Mouse (Mus musculus): Measurements from ENCODE around the gene Cbarp.

Gene Cbarp

GRCm38 (mm10) chr10:80123932-80124562 is 16.6 kb downstream of the Cbarp start:
- no peak for DNase-seq (ENCODE audit: low read depth)

- DNase-seq (ENCODE audit: low read depth) = no peak
These were observed 19.0 kb downstream of the Cbarp start for GRCm38 (mm10) chr10:80121639-80122038.

GRCm38 (mm10) chr10:80120146-80120545 is 20.5 kb downstream of the Cbarp start:
- no peak for DNase-seq (ENCODE audit: low read depth)

- no peak for DNase-seq (ENCODE audit: low read depth)
These were observed 22.1 kb downstream of the Cbarp start for GRCm38 (mm10) chr10:80118552-80118951.

GRCm38 (mm10) chr10:80117736-80118135 is 22.9 kb downstream of the Cbarp start:
- DNase-seq (ENCODE audit: low read depth) = no peak

- peak; percentile 67 for DNase-seq (ENCODE audit: low read depth)
These were observed 23.5 kb downstream of the Cbarp start for GRCm38 (mm10) chr10:80116927-80117691.

GRCm38 (mm10) chr10:80116563-80116926 is 24.1 kb downstream of the Cbarp start:
- DNase-seq (ENCODE audit: low read depth) = no peak

- DNase-seq (ENCODE audit: low read depth) = no peak
These were observed 24.7 kb downstream of the Cbarp start for GRCm38 (mm10) chr10:80115944-80116335.

- peak; percentile 100 for DNase-seq (ENCODE audit: low read depth)
These were observed 25.2 kb downstream of the Cbarp start, which contains the start of gene Stk11 for GRCm38 (mm10) chr10:80115290-80115943. Stk11 (plus strand) TSS chr10:80115803.

- DNase-seq (ENCODE audit: low read depth) = peak; percentile 88
These were observed 26.0 kb downstream of the Cbarp start for GRCm38 (mm10) chr10:80114341-80115284.

- no peak for DNase-seq (ENCODE audit: low read depth)
These were observed 33.0 kb downstream of the Cbarp start for GRCm38 (mm10) chr10:80107678-80108077.

GRCm38 (mm10) chr10:80105926-80106325 is 34.7 kb downstream of the Cbarp start:
- no peak for DNase-seq (ENCODE audit: low read depth)

GRCm38 (mm10) chr10:80105460-80105859 is 35.2 kb downstream of the Cbarp start, which contains the start of gene Sbno2:
Sbno2 (minus strand) TSS chr10:80105571.
- no peak for DNase-seq (ENCODE audit: low read depth)

GRCm38 (mm10) chr10:80104181-80104580 is 36.5 kb downstream of the Cbarp start:
- no peak for DNase-seq (ENCODE audit: low read depth)

GRCm38 (mm10) chr10:80103032-80103431 is 37.6 kb downstream of the Cbarp start:
- peak; percentile 45 for DNase-seq (ENCODE audit: low read depth)

GRCm38 (mm10) chr10:80102216-80102915 is 38.3 kb downstream of the Cbarp start:
- DNase-seq (ENCODE audit: low read depth) = peak; percentile 75

GRCm38 (mm10) chr10:80100982-80101381 is 39.7 kb downstream of the Cbarp start:
- DNase-seq (ENCODE audit: low read depth) = no peak

- DNase-seq (ENCODE audit: low read depth) = no peak
These were observed 42.0 kb downstream of the Cbarp start for GRCm38 (mm10) chr10:80098630-80099029.

GRCm38 (mm10) chr10:80097275-80097674 is 43.4 kb downstream of the Cbarp start:
- no peak for DNase-seq (ENCODE audit: low read depth)

GRCm38 (mm10) chr10:80095547-80095946 is 45.1 kb downstream of the Cbarp start:
- DNase-seq (ENCODE audit: low read depth) = no peak

GRCm38 (mm10) chr10:80094684-80095083 is 46.0 kb downstream of the Cbarp start:
- no peak for DNase-seq (ENCODE audit: low read depth)
